Mouse (Mus musculus) myocyte (in vitro differentiated cells): Measurements from ENCODE around the gene Hspbap1. TPM values are rescaled to one million over a fixed set of nuclear protein-coding genes. Genes with fewer than 3 reads are reported as not detected.

Experiments
- polyA plus RNA-seq: library from polyadenylated mRNA; unstranded; fragments of >200 nt; fragmentation: generic; extraction: Trizol; gene quantifications from one replicate; pipeline ENCODE4 v1.2.1, GENCODE M21; 2012; ENCODE audit warnings: missing spikeins

Gene Hspbap1
- polyA plus RNA-seq, 1 experiment = 6.3 TPM

Other genes with a start within 250 kb of the Hspbap1 start
- gene Sema5b, start 229.2 kb upstream of the Hspbap1 start, polyA plus RNA-seq = not detected
- gene Dirc2, start 1.0 kb upstream of the Hspbap1 start, polyA plus RNA-seq = 19.3 TPM
- gene Parp14, start 101.2 kb downstream of the Hspbap1 start, polyA plus RNA-seq = 0.23 TPM
- 1.2 TPM for gene Parp9, start 168.1 kb downstream of the Hspbap1 start, polyA plus RNA-seq
- 0.83 TPM for gene Dtx3l, start 168.8 kb downstream of the Hspbap1 start, polyA plus RNA-seq
- 14.8 TPM for gene Kpna1, start 208.4 kb downstream of the Hspbap1 start, polyA plus RNA-seq